Comparison of ENCODE assay signal across 9 mouse cellular contexts in the genomic region with DNA sequence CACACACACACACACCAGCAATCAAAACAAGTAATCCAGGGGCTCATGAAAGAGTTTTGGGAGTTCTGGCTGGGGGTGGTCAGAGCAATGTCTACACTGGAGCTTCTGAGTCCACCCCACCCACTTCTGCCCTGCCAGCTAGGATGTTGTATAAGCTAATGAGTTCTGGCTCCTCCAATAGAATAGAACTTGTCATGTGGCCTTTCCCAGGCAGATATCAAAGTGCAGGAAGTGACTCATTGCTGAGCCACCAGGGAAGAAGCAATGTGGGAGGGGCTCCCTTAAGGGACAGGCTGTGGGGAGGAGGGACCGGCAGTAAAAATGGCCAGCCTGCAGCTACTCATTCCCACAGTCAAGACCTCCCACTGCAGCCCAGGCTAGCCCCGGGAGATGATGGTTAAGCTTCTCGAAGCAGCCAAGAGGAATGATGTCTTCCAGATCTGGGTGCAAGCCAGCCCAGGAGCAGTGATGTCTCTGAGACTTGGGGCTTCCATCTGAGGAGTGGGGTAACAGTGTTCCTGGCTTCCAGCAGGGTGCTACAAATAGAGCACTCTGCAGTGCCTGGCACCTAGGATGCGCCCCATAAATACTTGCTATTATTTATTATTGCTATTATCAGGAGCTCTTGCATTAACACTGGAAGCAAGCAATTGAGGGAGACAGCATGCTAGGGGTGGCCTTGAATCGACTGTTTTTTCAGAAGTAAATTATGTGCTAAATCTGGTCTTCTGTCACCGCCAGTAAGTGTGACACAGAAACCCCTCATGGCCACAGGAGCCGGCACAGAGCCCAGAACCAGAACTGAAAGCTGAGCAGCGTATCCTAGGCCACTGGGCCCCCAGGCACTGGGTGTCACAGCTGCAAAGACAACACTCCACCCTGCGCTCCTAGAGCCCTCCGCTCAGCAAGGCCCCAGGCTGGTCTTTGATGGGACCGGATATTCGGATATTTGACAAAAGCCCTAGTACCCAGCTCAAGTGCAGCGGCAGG.
DNase-seq lines count a peak whose midpoint lies in the region; ATAC-seq and TF ChIP-seq lines count a peak whose summit lies in the region.
"Had no signal": no experiment of that assay in that cellular context is flagged by ENCODE, and none has a peak within 500 bp of the region (broad histone marks: within the 10 kb centered on the region; RNA-seq: fewer than 3 reads in every experiment).

No protein-coding gene starts in this region.

- intact Hi-C loops in heart, postnatal 14 days (cut with DNase I): no loop called here
- intact Hi-C loops in left cerebral cortex, adult 2 months (cut with DNase I): loop anchor here (5.0 kb wide), 1 partner anchor 102 kb away; a partner anchor contains a TSS

- peak; percentile 53 for DNase-seq in urinary bladder, postnatal 14 days (ENCODE audit: low spot score)
- no peak for DNase-seq in urinary bladder, postnatal 10 days (ENCODE audit: low spot score)
- DNase-seq in embryo, embryonic 11 days: peak; percentile 63
- DNase-seq in heart, postnatal 14 days: peak; percentile 30 to 54
- peak; percentile 32 to 39 for DNase-seq in left cerebral cortex, adult 2 months (ENCODE audit: extremely low spot score in 1 of 2, low spot score in 2 of 2)

- H3K4me3 ChIP-seq in left cerebral cortex, adult 2 months: no peak overlapping the region
- H3K4me3 ChIP-seq: erythroblast, embryonic 14.5 days had no signal

- no peak for TF ChIP-seq CTCF in left cerebral cortex, adult 2 months (IDR thresholded peaks at IDR 0.05)

- ATAC-seq in megakaryocyte progenitor cell, adult 5-6 weeks (replicated peaks; ENCODE audit: poor library complexity): peak; percentile 67
- ATAC-seq in megakaryocyte-erythroid progenitor cell, adult 5-6 weeks (replicated peaks; ENCODE audit: low FRiP score, low TSS enrichment, poor library complexity, severe bottlenecking): no peak
- no peak for ATAC-seq in cerebellum, adult (ENCODE audit: insufficient number of reproducible peaks, low FRiP score, low TSS enrichment)

- H3K27ac ChIP-seq in left cerebral cortex, adult 2 months: 0 out of 2 replicates have a peak overlapping the region, but pooled peaks have one; percentile 19
